Mouse (Mus musculus) ZHBTc4 (cell line): ENCODE measurements around the gene BC005537.

Source experiments
- DNase-seq: peaks from one replicate; pipeline ENCODE4 v3.0.0-alpha.2; 2011; ENCODE audit warnings: low read depth, low spot score

BC005537 gene

GRCm38 (mm10) chr13:24841702-24842101, 40.2 kb downstream of the BC005537 start:
- DNase-seq: no peak

DNA sequence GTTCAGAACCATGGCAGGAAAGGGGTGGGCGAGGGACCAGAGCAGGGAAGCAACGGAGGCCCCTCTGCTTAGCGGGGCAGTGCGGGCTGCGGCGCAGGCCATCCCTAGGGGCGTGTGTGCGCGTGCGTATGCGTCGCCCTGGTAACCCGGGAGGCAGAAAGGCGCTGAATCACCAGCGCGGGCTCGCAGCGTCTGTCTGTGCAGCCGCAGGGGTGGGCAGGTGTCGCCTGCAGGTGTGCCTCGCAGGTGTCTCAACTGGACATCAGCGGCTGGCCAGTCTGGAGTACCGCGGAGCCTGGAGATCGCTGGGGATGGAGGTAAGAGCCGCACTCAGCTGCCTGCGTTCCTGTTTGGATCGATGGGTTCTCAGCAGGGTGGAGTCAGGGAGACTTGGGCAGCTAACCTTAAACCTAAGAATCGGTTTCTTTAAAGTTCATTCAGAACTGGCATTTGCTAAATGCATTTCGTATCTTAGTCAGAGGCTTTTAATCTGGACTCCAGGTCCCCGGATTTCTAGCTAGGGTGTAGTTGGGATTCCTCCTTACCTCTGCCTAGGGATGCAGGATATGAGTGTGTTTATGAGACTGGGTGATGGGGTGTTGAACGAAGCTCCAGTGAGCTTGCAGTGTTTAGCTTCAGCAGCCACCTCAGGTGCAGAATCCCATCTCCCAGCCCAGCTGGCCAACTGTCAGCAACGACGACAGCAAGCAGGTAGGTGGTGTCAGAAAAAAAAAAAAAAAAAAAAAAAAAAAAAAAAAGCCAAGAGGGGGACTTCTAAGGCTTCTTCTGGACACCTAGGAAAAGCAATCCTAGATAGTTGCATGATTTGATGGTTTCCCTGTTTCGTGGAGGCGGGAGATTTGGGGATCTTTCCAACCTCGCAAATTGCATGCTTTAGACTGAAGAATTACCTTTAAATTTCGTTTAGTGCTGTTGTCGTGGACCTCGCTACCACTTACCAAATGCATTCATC, 43.8 kb downstream of the BC005537 start, which contains the start of gene D130043K22Rik:
Gene D130043K22Rik (plus strand): TSS at position 153 of the 973 bp plus-strand sequence.
- DNase-seq: peak; percentile 59

DNA sequence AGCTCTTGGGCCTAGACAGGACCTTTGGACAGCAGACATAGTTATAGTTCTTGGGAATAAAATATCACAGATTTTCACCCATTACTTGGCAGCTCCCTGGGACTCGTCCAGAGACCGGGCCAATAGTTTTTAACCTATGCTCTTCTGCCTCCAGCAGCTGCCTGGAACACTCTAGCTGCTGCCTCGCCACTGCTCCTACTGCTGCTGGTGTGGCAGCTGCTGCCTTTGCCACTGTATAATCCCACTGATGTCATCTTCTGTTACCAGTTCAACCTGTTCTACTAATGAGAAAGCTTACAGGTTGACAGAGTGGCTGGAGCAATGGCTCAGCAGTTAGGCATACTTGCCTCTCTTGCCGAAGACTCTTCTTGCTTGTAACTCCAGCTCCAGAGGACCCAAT, 47.9 kb downstream of the BC005537 start:
- no peak for DNase-seq

- DNase-seq: no peak
Observed at GRCm38 (mm10) chr13:24851989-24852388, 50.5 kb downstream of the BC005537 start.

DNA sequence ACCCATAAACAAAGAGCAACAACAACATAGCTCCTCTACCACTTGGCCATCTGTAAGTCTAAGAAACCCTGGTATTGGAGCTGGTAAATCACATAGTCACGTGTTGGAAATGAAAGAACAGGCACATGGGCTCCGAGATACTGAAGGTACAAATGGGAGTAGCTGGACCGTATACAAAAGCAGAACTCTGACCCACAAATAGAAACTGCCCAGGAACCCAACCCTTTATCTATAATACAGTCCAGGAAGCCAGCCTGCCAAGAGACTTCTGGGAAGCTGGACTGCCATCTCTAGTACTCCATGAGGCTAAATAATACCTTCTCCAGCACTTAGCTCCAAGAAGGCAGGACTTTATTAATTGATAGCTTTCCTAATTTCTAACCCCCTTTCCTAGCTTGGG, 51.1 kb downstream of the BC005537 start:
- no peak for DNase-seq

DNA sequence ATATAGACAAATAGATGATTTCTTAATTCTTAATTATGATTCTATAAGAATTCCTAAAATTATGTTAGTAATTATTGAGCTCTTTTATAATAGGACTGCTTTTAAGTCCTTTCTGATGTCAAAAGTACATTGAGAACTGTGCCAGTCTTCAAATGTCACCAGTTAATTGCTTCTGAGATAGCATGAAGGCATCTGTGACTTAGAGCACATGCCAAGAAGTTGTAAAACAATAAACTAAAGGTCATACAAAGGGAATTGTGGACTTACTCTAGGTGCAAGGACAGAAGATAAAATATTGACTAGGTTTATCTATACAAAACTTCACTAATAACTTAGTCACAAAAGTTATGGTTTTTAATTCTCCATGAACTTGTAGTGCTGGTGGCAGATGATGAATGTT, 57.7 kb downstream of the BC005537 start:
- no peak for DNase-seq

GRCm38 (mm10) chr13:24861084-24861483, 59.6 kb downstream of the BC005537 start:
- DNase-seq: peak; percentile 57

DNA sequence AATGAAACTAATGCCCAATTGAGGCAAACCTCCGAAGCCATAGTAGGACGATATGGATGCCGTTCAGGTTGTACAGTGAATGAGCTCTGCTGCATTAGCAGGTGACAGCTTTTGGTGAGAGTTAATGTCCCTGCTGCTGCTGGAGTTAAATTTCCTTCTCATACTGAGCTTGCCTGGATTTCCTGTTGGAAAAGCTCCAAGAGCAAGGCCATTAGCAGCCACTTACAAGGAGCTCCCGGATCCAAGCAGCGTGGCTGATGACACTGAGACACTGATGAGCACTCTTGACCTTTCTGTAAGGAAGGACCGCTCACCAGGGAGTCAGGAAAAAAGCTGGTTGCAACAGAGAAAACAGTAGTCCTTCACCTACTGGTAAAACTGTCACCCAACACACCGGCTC, 60.6 kb downstream of the BC005537 start:
- no peak for DNase-seq

- peak; percentile 87 for DNase-seq
Observed at GRCm38 (mm10) chr13:24862520-24862919, 61.1 kb downstream of the BC005537 start.
